Mouse (Mus musculus) hindbrain, embryonic 14.5 days (tissue): ENCODE measurements around the gene Slc6a19. TPM values are rescaled to one million over a fixed set of nuclear protein-coding genes. Genes with fewer than 3 reads are reported as not detected.
A peak's percentile ranks its signal among the peaks of the same experiment; 100 is the strongest.

Experiments used
- ATAC-seq: fragments of 200-750 bp; cut with Nextera tagmentation; 2 replicates; pipeline ENCODE4 v1.8.0; 2017; ENCODE audit warnings: moderate number of reproducible peaks, mild to moderate bottlenecking, moderate TSS enrichment, moderate library complexity; ENCODE audit not compliant: low FRiP score
- DNase-seq: peaks from one replicate; pipeline ENCODE4 v3.0.0-alpha.2; 2015; ENCODE audit warnings: low spot score
- H3K27ac ChIP-seq: fragments of 300-500 bp; sonication (generic); 2 replicates; pipeline ENCODE4 v1.5.1; 2014; ENCODE audit warnings: mild to moderate bottlenecking, moderate library complexity
- H3K27me3 ChIP-seq: fragments of 300-500 bp; sonication (generic); 2 replicates; pipeline ENCODE4 v1.6.1; 2014; ENCODE audit warnings: mild to moderate bottlenecking, low read length, mixed read lengths; ENCODE audit not compliant: control insufficient read depth, insufficient read depth
- H3K36me3 ChIP-seq: fragments of 300-500 bp; sonication (generic); replicated peaks from 2 replicates; pipeline ENCODE4 v1.6.1; 2014; ENCODE audit not compliant: control insufficient read depth, insufficient read depth
- H3K4me1 ChIP-seq: fragments of 300-500 bp; sonication (generic); replicated peaks from 2 replicates; pipeline ENCODE4 v1.6.1; 2014; ENCODE audit warnings: antibody characterized with exemption, low read length, mixed read lengths; ENCODE audit not compliant: control insufficient read depth, insufficient read depth
- H3K4me2 ChIP-seq: fragments of 300-500 bp; sonication (generic); replicated peaks from 2 replicates; pipeline ENCODE4 v1.6.1; 2014; ENCODE audit warnings: mild to moderate bottlenecking, moderate library complexity
- H3K4me3 ChIP-seq: fragments of 300-500 bp; sonication (generic); replicated peaks from 2 replicates; pipeline ENCODE4 v1.5.1; 2014; ENCODE audit warnings: mild to moderate bottlenecking, low read length
- H3K9ac ChIP-seq: fragments of 300-500 bp; sonication (generic); 2 replicates; pipeline ENCODE4 v1.6.1; 2014
- H3K9me3 ChIP-seq: fragments of 300-500 bp; sonication (generic); 2 replicates; pipeline ENCODE4 v1.6.1; 2016; ENCODE audit warnings: low read length; ENCODE audit not compliant: control insufficient read depth
- WGBS: fragments of 180-500 bp; shearing (Covaris S2); extraction: QIAGEN DNeasy Blood & Tissue Kit; methylation state at CpG from one replicate; pipeline ENCODE4 v1.1.7; 2014; 5-methylcytosine and 5-hydroxymethylcytosine counted together
- polyA plus RNA-seq: library from polyadenylated mRNA; unstranded; fragments of >200 nt; fragmentation: Nextera tagmentation; extraction: Ambion mirVana; gene quantifications from 2 replicates; pipeline ENCODE4 v1.2.1, GENCODE M21; 2014

The Slc6a19 gene
- polyA plus RNA-seq, 1 experiment from 2014 or later, result 0.46 TPM

GRCm38 (mm10) chr13:73701161-73701883, 3.3 kb downstream of the Slc6a19 start:
- no peak overlapping the region for H3K4me3 ChIP-seq
- H3K9ac ChIP-seq, result no peak overlapping the region
- H3K9me3 ChIP-seq, result no peaks in the 10 kb centered on the region
- no peak for ATAC-seq
- H3K27me3 ChIP-seq, result no peaks in the 10 kb centered on the region
- no peak overlapping the region for H3K4me2 ChIP-seq
- H3K4me1 ChIP-seq, result no peaks in the 10 kb centered on the region
- no peak for DNase-seq
- H3K36me3 ChIP-seq, result no peaks in the 10 kb centered on the region
- 88% methylated on average over 9 of the region's 9 CpGs for WGBS
- H3K27ac ChIP-seq, result no peak overlapping the region

DNA sequence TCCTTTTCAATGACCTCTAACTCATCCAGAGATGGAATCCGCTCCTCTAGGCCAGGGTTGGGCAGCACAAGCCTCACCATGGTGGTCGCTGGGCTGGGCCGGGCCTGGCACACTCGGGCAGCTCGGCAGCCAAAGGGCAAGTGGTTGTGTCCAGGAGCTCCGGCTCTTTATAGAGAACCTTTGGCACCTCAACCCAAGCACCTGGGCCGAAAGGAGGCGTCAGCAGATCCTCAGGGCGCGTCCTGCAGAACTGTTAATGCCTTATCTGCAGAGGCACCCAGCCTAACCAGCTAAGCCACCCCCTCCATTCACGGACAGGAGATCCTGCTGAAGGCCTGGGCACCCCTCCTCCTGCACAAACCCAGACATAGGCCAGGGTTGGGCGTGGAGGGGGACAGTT, 4.1 kb downstream of the Slc6a19 start:
- ATAC-seq (no peak), DNase-seq (no peak)
- WGBS, result 87% methylated on average over 12 of the region's 12 CpGs
- no peaks in the 10 kb centered on the region for H3K27me3 ChIP-seq
- H3K9me3 ChIP-seq, result no peaks in the 10 kb centered on the region
- H3K36me3 ChIP-seq, result no peaks in the 10 kb centered on the region
- no peak overlapping the region for H3K27ac ChIP-seq
- H3K4me1 ChIP-seq, result no peaks in the 10 kb centered on the region
- no peak overlapping the region for H3K4me2 ChIP-seq
- no peak overlapping the region for H3K4me3 ChIP-seq
- no peak overlapping the region for H3K9ac ChIP-seq

- DNase-seq (no peak), ATAC-seq (no peak)
- Histone ChIP-seq H3K9ac (no peak overlapping the region), H3K27me3 (no peaks in the 10 kb centered on the region), H3K4me3 (no peak overlapping the region), H3K27ac (no peak overlapping the region), H3K4me2 (no peak overlapping the region), H3K9me3 (no peaks in the 10 kb centered on the region), H3K36me3 (no peaks in the 10 kb centered on the region), H3K4me1 (no peaks in the 10 kb centered on the region)
- WGBS, result 92% methylated on average over 6 of the region's 6 CpGs
Measured at GRCm38 (mm10) chr13:73699714-73700113, 5.0 kb downstream of the Slc6a19 start.

DNA sequence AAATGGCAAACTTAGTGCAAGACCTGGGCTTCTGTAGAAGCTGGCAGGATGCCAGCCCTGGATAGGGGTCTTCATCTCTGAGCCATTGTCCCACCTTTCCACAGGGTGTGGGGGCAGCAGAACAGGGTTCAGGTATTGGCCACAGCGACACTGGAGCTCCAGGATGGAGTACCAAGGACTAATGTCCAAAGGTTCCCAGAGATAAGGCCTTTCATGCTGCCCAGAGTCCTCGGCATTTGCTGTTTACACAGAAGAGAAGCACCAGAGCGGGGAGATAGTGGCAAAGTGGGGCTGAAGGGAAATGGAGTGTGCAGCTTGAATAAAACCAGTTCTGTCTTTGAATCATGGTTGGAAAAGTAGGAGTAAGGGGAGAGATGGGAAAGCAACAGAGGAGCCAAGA, 8.1 kb downstream of the Slc6a19 start:
- Histone ChIP-seq H3K4me1 (no peaks in the 10 kb centered on the region), H3K36me3 (no peaks in the 10 kb centered on the region), H3K9ac (no peak overlapping the region), H3K9me3 (no peaks in the 10 kb centered on the region), H3K27me3 (no peaks in the 10 kb centered on the region), H3K4me3 (no peak overlapping the region), H3K27ac (no peak overlapping the region), H3K4me2 (no peak overlapping the region)
- ATAC-seq, result no peak
- DNase-seq, result no peak
- 85% methylated on average over 3 of the region's 3 CpGs for WGBS

GRCm38 (mm10) chr13:73694972-73695371, 9.7 kb downstream of the Slc6a19 start:
- no peak for ATAC-seq
- H3K4me1 ChIP-seq, result no peaks in the 10 kb centered on the region
- no peak overlapping the region for H3K9ac ChIP-seq
- no peak overlapping the region for H3K27ac ChIP-seq
- H3K4me2 ChIP-seq, result no peak overlapping the region
- H3K4me3 ChIP-seq, result no peak overlapping the region
- H3K27me3 ChIP-seq, result no peaks in the 10 kb centered on the region
- H3K9me3 ChIP-seq, result no peaks in the 10 kb centered on the region
- H3K36me3 ChIP-seq, result no peaks in the 10 kb centered on the region
- WGBS, result 100% methylated on average over 1 of the region's 1 CpGs
- no peak for DNase-seq

- WGBS, result 67% methylated on average over 2 of the region's 2 CpGs
- no peaks in the 10 kb centered on the region for H3K27me3 ChIP-seq
Measured at GRCm38 (mm10) chr13:73693333-73693732, 11.3 kb downstream of the Slc6a19 start.

DNA sequence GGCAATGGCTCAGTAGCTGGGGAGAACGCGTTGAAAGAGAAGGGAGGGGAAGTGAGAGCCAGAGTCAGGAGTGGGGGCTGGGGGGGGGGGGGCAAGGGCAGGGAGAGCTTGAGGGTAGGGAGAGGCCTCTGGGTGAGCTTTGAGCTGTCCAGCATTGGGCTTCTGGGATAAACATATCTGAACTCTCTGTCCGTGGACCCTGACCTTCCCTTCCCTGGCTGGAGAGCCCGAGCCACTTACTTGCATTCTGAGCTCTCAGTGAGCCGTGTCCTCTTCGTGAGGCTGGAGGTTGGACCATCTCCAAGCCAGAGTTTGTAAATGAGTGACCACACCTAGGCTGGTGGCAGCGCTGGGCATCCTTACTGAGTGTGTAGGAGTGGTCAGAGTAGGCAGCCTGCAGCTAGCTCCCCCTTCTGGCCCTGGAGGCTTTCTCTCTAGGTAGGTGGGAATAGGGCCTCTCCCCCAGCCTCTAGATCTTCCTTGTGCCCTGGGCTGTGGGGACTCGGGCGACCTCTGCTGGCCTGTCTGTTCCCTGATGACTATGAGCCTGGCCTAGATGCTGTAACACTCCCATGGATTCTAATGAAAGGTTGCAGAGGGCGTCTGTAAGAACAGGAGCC, 12.3 kb downstream of the Slc6a19 start:
- no peak overlapping the region for H3K4me2 ChIP-seq
- H3K4me1 ChIP-seq, result no peaks in the 10 kb centered on the region
- H3K9me3 ChIP-seq, result no peaks in the 10 kb centered on the region
- H3K27ac ChIP-seq, result no peak overlapping the region
- WGBS, result 29% methylated on average over 10 of the region's 10 CpGs
- no peak overlapping the region for H3K9ac ChIP-seq
- ATAC-seq (peak; percentile 66; the same call in 1 of the 2 replicates), DNase-seq (peak; percentile 57)
- no peaks in the 10 kb centered on the region for H3K27me3 ChIP-seq
- H3K4me3 ChIP-seq, result no peak overlapping the region
- H3K36me3 ChIP-seq, result no peaks in the 10 kb centered on the region

More at GRCm38 (mm10) chr13:73693333-73693732, 11.3 kb downstream of the Slc6a19 start:
- H3K9me3 ChIP-seq, result no peaks in the 10 kb centered on the region
- no peak for DNase-seq
- no peak overlapping the region for H3K27ac ChIP-seq
- H3K4me3 ChIP-seq, result no peak overlapping the region
- H3K36me3 ChIP-seq, result no peaks in the 10 kb centered on the region
- no peak overlapping the region for H3K9ac ChIP-seq
- no peak for ATAC-seq
- no peak overlapping the region for H3K4me2 ChIP-seq
- H3K4me1 ChIP-seq, result no peaks in the 10 kb centered on the region

GRCm38 (mm10) chr13:73688934-73689333, 15.7 kb downstream of the Slc6a19 start:
- no peak for DNase-seq
- 82% methylated on average over 4 of the region's 4 CpGs for WGBS

DNA sequence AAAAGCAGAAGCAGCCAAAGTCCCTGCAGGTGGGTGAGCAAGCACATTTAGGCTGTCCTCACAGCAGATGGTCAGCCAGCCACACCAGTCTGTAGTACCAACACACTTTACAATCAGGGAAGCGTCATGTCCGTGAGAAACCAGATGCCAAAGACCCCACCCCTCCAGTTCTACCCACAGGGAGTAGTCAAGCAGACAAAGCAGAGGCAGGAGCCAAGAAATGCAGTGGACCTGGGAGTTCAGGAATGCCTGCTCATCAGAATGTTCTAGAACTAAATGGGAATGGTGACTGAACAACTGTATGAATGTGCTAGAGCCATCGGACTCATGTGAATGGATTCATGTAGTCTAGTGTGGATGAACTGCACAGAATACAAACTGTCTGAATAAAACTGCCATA, 17.1 kb downstream of the Slc6a19 start:
- no peak overlapping the region for H3K4me3 ChIP-seq
- H3K27me3 ChIP-seq, result no peaks in the 10 kb centered on the region
- H3K27ac ChIP-seq, result no peak overlapping the region
- no peaks in the 10 kb centered on the region for H3K4me1 ChIP-seq
- DNase-seq (no peak), ATAC-seq (no peak)
- H3K36me3 ChIP-seq, result no peaks in the 10 kb centered on the region
- WGBS, result 70% methylated on average over 3 of the region's 3 CpGs
- H3K9ac ChIP-seq, result no peak overlapping the region
- no peak overlapping the region for H3K4me2 ChIP-seq
- no peaks in the 10 kb centered on the region for H3K9me3 ChIP-seq

More at GRCm38 (mm10) chr13:73688934-73689333, 15.7 kb downstream of the Slc6a19 start:
- no peaks in the 10 kb centered on the region for H3K27me3 ChIP-seq
- no peaks in the 10 kb centered on the region for H3K36me3 ChIP-seq
- no peaks in the 10 kb centered on the region for H3K9me3 ChIP-seq
- no peak overlapping the region for H3K4me2 ChIP-seq
- H3K27ac ChIP-seq, result no peak overlapping the region
- H3K4me1 ChIP-seq, result no peaks in the 10 kb centered on the region
- no peak overlapping the region for H3K9ac ChIP-seq
- no peak for ATAC-seq
- H3K4me3 ChIP-seq, result no peak overlapping the region
